Mouse (Mus musculus): ENCODE measurements at regions not wholly inside any gene's neighbourhood (a gene's known extent, or its start where the extent isn't known, plus 50 kb on each side); places are given as distances from the start of the nearest gene placed in this dataset.

DNA sequence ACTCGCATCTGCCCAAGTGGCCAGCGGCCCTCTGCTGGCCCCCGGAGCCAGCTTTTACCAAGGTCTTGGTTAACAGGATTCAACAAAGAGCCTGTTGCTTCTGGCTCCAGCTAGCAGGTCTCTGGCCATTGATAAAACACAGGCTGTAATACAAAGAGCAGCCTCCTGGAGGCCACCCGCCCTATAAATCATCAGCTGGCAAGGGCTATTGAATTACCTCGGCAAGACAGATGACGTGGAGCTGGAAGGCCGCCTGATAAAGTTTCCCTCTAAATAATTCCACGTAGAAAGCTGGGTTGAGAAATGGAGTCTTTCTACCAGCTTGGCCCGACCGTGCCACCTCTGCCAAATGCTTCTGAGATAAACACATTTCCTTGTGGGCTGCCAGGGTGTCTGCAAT lies 152.8 kb upstream of the Srrm4 start:
- no peak overlapping the region for H3K27ac ChIP-seq
- 31% methylated on average over 10 of the region's 10 CpGs for WGBS
- H3K36me3 ChIP-seq: no peaks in the 10 kb centered on the region
- no peaks in the 10 kb centered on the region for H3K9me3 ChIP-seq (replicated peaks)
- H3K4me3 ChIP-seq: no peak overlapping the region
- H3K27me3 ChIP-seq (ENCODE audit: low read depth, poor library complexity, severe bottlenecking): no peaks in the 10 kb centered on the region
- DNase-seq (ENCODE audit: low spot score): peak; percentile 63
- peaks cover 7% of the 10 kb centered on the region; the same call in 1 of the 2 replicates for H3K4me1 ChIP-seq

DNA sequence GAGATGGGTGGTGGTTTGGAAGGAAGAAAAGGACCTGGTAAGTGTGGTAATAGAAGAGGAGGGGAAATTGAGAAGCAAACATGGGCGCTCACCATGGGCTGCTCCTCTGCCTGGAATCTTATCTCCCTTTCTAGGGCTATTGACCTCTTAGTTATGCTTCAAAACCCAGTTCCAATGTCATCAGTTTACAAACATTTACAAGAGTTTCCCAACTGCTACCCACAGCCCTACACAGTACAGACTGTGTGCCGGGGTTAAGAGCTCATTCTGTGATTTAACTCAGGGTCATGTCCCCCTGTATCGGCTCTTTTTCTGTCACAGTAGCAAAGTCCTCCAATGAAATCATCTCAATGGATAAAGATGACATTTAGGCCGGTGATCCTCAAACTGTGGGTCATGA lies 144.0 kb upstream of the Srrm4 start:
- no peak overlapping the region for H3K27ac ChIP-seq
- no peaks in the 10 kb centered on the region for H3K9me3 ChIP-seq (replicated peaks)
- H3K36me3 ChIP-seq: no peaks in the 10 kb centered on the region
- no peak overlapping the region for H3K4me3 ChIP-seq
- DNase-seq (ENCODE audit: low spot score): no peak
- no peaks in the 10 kb centered on the region for H3K4me1 ChIP-seq
- WGBS: 82% methylated on average over 4 of the region's 4 CpGs
- H3K27me3 ChIP-seq (ENCODE audit: low read depth, poor library complexity, severe bottlenecking): no peaks in the 10 kb centered on the region

DNA sequence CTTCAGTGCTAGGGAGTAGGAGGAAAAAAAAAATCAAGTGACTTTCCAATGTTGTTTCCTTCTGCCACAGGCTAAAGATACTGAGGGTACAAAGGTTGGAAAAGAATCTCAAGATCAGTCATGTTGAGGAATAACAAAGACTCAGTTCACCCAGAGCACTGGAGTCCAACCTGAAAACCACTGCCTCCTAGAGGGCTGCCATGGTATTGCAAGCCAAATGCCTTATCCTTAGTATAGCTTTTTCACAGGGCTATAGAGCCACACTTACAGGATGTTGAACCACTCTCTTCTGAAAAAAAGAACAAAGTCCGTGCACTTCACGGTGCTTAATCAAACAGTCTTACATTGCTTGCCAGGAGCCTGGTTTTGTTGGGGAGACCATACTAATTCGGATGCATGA lies 139.9 kb upstream of the Srrm4 start:
- DNase-seq (ENCODE audit: low spot score): no peak
- H3K9me3 ChIP-seq (replicated peaks): no peaks in the 10 kb centered on the region
- H3K4me3 ChIP-seq: no peak overlapping the region
- H3K27ac ChIP-seq: no peak overlapping the region
- H3K36me3 ChIP-seq: no peaks in the 10 kb centered on the region
- 93% methylated on average over 3 of the region's 3 CpGs for WGBS
- H3K27me3 ChIP-seq (ENCODE audit: low read depth, poor library complexity, severe bottlenecking): no peaks in the 10 kb centered on the region
- no peaks in the 10 kb centered on the region for H3K4me1 ChIP-seq

DNA sequence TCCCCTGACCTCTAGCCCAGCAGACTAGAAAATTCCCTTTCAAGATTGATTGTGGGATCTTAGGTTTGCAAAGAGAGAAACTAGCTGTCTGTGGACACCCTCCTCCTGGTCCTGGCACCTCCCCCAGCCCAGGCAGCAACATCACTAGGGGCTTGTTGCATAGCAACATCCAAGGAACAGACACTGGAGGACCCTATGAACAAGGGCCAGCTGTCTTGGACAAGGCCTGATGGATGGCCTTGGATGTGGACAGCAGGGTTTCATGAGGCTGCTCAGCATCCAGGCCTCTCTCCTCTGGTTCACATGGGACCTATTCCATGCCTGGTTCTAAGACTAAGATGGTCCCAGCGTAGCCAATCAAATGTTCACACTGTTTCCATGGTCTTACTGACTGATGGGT lies 127.6 kb upstream of the Srrm4 start:
- H3K4me1 ChIP-seq: no peaks in the 10 kb centered on the region
- no peak for DNase-seq (ENCODE audit: low spot score)
- WGBS: 88% methylated on average over 1 of the region's 1 CpGs

DNA sequence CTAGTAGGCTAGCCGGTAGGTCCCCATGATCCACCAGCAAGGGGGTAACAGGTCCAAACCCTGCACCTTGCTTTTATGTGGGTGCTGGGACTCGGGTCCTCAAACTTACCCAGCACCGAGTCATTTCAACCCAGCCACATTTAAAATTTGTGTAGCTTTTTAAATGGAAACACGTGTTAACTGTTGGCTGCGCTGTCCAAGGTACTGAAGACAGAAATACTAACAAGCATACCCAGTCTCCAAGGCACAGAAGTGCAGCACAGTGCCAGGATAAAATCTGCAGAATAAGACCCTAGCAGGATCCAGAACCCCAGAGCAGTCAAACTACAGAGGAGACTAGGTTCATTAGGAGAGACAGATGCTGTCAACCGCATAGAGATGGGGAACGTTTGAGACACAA lies 122.6 kb upstream of the Srrm4 start:
- WGBS: 32% methylated on average over 7 of the region's 7 CpGs
- H3K4me1 ChIP-seq: no peaks in the 10 kb centered on the region
- no peaks in the 10 kb centered on the region for H3K27me3 ChIP-seq (ENCODE audit: low read depth, poor library complexity, severe bottlenecking)
- no peaks in the 10 kb centered on the region for H3K36me3 ChIP-seq
- no peak overlapping the region for H3K4me3 ChIP-seq
- DNase-seq (ENCODE audit: low spot score): peak; percentile 63
- H3K9me3 ChIP-seq (replicated peaks): no peaks in the 10 kb centered on the region
- H3K27ac ChIP-seq: no peak overlapping the region

More for the DNA sequence above, 127.6 kb upstream of the Srrm4 start:
- H3K27me3 ChIP-seq (ENCODE audit: low read depth, poor library complexity, severe bottlenecking): no peaks in the 10 kb centered on the region
- no peak overlapping the region for H3K4me3 ChIP-seq
- H3K9me3 ChIP-seq (replicated peaks): no peaks in the 10 kb centered on the region
- H3K36me3 ChIP-seq: no peaks in the 10 kb centered on the region
- H3K27ac ChIP-seq: no peak overlapping the region

DNA sequence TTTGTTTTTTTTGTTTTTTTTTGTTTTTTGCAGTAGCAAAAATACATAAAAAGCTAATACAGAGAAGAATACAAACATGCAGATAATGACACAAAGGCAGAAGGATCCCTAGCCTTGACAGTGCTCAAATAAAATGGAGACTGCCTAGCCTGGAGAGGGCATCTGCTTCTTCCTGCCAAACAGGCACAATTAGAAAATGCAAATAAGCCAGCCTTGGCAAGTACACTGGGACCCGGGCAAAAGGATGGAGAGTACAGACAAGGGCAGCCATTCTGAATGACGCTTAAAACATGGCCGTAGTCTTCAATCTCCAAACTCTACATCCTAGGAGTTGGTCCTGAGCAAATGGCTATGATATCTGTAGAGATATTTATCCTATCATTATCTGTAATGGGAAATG lies 120.4 kb upstream of the Srrm4 start:
- DNase-seq (ENCODE audit: low spot score): no peak
- Histone ChIP-seq H3K27me3 (ENCODE audit: low read depth, poor library complexity, severe bottlenecking) (no peaks in the 10 kb centered on the region), H3K27ac (no peak overlapping the region), H3K4me1 (no peaks in the 10 kb centered on the region; the same call in 1 of the 2 replicates), H3K9me3 (replicated peaks) (no peaks in the 10 kb centered on the region), H3K4me3 (no peak overlapping the region), H3K36me3 (no peaks in the 10 kb centered on the region)
- whole genome bisulfite sequencing: 92% methylated on average over 3 of the region's 3 CpGs

DNA sequence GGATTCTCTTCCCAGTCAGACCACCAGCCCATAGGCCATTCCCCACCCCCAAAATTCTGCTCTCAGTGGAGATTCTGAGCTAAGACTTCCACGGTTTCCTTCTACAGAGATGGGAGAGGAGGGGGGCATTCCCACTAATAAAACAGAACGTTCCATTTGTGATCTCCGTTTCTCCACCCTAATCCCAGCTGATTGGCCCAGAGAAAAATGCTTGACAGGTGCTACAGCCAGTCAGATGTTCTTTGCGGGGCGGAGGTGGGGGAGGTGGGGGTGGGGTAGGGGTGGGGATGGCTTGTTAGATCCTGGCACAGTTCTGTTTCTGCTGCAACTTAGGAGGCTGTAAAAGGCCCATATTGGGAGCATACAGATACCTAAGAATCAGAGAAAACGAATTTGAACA lies 116.9 kb upstream of the Srrm4 start:
- no peak overlapping the region for H3K4me3 ChIP-seq
- no peaks in the 10 kb centered on the region; the same call in 1 of the 2 replicates for H3K4me1 ChIP-seq
- no peak for DNase-seq (ENCODE audit: low spot score)
- 29% methylated on average over 6 of the region's 6 CpGs for WGBS
- no peaks in the 10 kb centered on the region for H3K27me3 ChIP-seq (ENCODE audit: low read depth, poor library complexity, severe bottlenecking)
- H3K9me3 ChIP-seq (replicated peaks): no peaks in the 10 kb centered on the region
- no peaks in the 10 kb centered on the region for H3K36me3 ChIP-seq
- H3K27ac ChIP-seq: no peak overlapping the region

DNA sequence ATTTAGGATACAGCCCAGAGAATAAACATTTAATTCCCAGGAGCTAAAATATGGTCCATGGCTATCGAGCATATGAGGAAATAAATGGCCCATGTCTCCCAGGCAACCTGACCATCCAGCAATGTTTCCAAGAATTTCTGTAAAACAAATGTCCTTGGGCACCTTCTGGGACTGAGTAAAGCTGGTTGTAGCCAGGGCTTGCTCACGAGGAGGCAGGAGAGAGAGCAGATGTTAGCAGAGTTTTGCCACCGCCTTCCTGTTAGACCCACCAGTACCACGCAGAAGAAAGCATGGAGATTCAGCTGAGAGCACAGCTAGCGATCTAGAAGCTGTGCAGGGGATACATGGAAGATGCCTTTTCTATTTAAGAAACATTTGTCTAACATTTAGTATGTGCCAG lies 70.8 kb upstream of the Srrm4 start:
- Histone ChIP-seq H3K36me3 (no peaks in the 10 kb centered on the region), H3K4me3 (no peak overlapping the region), H3K27me3 (ENCODE audit: low read depth, poor library complexity, severe bottlenecking) (no peaks in the 10 kb centered on the region), H3K4me1 (no peaks in the 10 kb centered on the region), H3K9me3 (replicated peaks) (no peaks in the 10 kb centered on the region), H3K27ac (no peak overlapping the region)
- 87% methylated on average over 5 of the region's 5 CpGs for WGBS
- no peak for DNase-seq (ENCODE audit: low spot score)

DNA sequence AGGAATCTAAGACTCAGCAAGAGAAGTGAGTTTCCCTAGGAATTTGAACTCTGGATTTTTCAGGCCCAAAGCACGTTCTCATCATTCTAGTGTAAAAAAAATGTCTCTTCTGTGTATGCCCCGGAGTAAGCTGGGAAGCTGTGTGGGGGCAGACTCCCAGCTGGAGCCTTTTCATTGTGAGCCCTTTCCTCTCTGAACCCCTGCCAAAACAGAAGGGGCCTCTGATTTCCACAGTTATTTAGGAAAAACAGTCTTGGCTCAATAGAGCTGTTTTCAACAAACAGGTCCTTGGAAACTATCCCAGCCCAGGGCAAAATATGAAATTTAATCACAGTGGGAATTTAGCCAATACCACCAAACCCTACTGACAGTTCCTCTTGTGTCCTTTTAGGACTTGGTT lies 70.2 kb upstream of the Srrm4 start:
- 86% methylated on average over 2 of the region's 2 CpGs for WGBS
- no peaks in the 10 kb centered on the region for H3K27me3 ChIP-seq (ENCODE audit: low read depth, poor library complexity, severe bottlenecking)
- H3K9me3 ChIP-seq (replicated peaks): no peaks in the 10 kb centered on the region
- H3K27ac ChIP-seq: no peak overlapping the region
- H3K4me3 ChIP-seq: no peak overlapping the region
- DNase-seq (ENCODE audit: low spot score): no peak
- no peaks in the 10 kb centered on the region for H3K4me1 ChIP-seq
- H3K36me3 ChIP-seq: no peaks in the 10 kb centered on the region

DNA sequence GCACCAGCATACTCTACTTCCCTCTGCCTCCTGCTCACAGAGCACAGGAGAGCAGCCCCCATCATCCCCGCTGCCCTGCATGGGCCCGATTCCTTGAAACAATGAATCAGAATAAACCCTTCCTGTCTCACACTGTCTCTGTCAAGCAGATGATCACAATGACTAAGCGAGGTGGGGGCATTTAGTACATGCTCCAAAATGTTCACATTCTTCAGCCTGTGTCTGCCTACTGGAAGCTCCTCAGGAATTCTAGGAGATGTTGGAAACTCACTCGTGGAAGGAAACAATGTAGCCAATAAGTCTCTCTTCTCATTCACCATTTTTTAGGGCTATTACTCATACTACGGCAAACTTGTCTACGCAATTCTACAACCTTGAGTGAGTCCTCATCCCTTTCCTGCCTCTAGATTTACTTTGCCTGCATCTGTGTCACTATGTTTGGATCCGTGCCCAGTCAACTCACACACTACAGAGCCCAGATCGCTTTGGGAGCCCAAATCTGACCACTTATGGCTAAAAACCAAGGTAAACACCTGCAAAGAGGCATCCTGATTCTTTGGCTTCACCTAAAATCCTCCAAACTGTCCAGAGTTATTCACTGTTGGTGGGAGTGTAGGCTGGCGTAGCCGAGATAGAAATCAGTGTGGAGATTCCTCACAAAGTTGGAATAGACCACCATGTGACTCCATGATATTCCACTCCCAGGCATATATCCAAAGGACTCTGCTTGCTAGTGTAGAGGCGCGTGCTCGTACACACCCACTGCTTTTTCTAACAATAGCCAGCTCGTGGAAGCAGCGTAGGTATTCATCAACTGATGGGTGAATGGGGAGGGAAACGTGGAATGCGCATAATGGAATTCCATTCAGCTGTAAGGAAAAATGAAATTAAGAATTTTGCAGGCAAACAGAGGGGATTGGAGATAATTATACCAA lies 63.1 kb upstream of the Srrm4 start:
- no peak overlapping the region for H3K4me3 ChIP-seq
- H3K27ac ChIP-seq: no peak overlapping the region
- no peaks in the 10 kb centered on the region for H3K9me3 ChIP-seq (replicated peaks)
- no peak for DNase-seq (ENCODE audit: low spot score)
- no peaks in the 10 kb centered on the region for H3K4me1 ChIP-seq
- WGBS: 91% methylated on average over 17 of the region's 17 CpGs
- H3K27me3 ChIP-seq (ENCODE audit: low read depth, poor library complexity, severe bottlenecking): no peaks in the 10 kb centered on the region
- no peaks in the 10 kb centered on the region for H3K36me3 ChIP-seq
